Mouse (Mus musculus): ENCODE data around the gene Frmd4b. TPM values are rescaled to one million over a fixed set of nuclear protein-coding genes. Genes with fewer than 3 reads are reported as not detected.

Frmd4b gene
- total and polyA plus RNA-seq, 3 experiments = 0.13 to 0.70 (median 0.13) TPM

GRCm38 (mm10) chr6:97617774-97618173 lies 433 bp upstream of the Frmd4b start:
- Histone ChIP-seq H3K79me2 (replicated peaks; ENCODE audit: control insufficient read depth, extremely low read depth, insufficient read depth, poor library complexity, severe bottlenecking) (no peaks in the 10 kb centered on the region), H3K27ac (ENCODE audit: insufficient read depth, low read depth) (no peak overlapping the region), H3K4me3 (replicated peaks in 1 of 3; ENCODE audit: low read depth in 2 of 3, low read length in 2 of 3, poor library complexity in 1 of 3) (no peak overlapping the region), H3K4me2 (ENCODE audit: insufficient read depth, low read depth, poor library complexity, severe bottlenecking) (no peak overlapping the region), H3K9ac (ENCODE audit: insufficient read depth, low read depth) (no peak overlapping the region), H3K36me3 (replicated peaks in 1 of 2; ENCODE audit: control insufficient read depth in 1 of 2, insufficient read depth in 1 of 2, low read length in 1 of 2) (no peaks in the 10 kb centered on the region), H3K9me3 (replicated peaks; ENCODE audit: low read length) (no peaks in the 10 kb centered on the region), H3K27me3 (replicated peaks) (no peaks in the 10 kb centered on the region), H3K4me1 (ENCODE audit: control insufficient read depth in 1 of 2, insufficient read depth in 2 of 2) (no peaks in the 10 kb centered on the region)
- no peak for DNase-seq (ENCODE audit: extremely low read depth)
- TF ChIP-seq MXI1 (IDR thresholded peaks at IDR 0.05; ENCODE audit: low read depth, low read length) (no peak), TCF12 (IDR thresholded peaks at IDR 0.05; ENCODE audit: low read depth, low read length) (no peak), ZNF384 (IDR thresholded peaks at IDR 0.05; ENCODE audit: low read depth, low read length) (no peak), EP300 (IDR thresholded peaks at IDR 0.05; ENCODE audit: low read length) (no peak), SIN3A (IDR thresholded peaks at IDR 0.05; ENCODE audit: low read length) (no peak), TBP (conservative IDR thresholded peaks at IDR 0.05; ENCODE audit: low read depth, low read length) (no peak)
- dilution Hi-C loops (cut with MboI; ENCODE audit: extremely low pct_ligation_motif_present, extremely low pct_unique_long_range_greater_than_20kb, low sequenced_read_pairs) = no loop called here
- in situ Hi-C loops (cut with MboI; ENCODE audit: low pct_ligation_motif_present, low pct_unique_long_range_greater_than_20kb, low sequenced_read_pairs) = no loop called here

GRCm38 (mm10) chr6:97616658-97617265 lies 579 bp downstream of the Frmd4b start:
- dilution Hi-C loops (cut with MboI; ENCODE audit: extremely low pct_ligation_motif_present, extremely low pct_unique_long_range_greater_than_20kb, low sequenced_read_pairs) (no loop called here), in situ Hi-C loops (cut with MboI; ENCODE audit: low pct_ligation_motif_present, low pct_unique_long_range_greater_than_20kb, low sequenced_read_pairs) (no loop called here)
- H3K79me2 ChIP-seq (replicated peaks; ENCODE audit: control insufficient read depth, extremely low read depth, insufficient read depth, poor library complexity, severe bottlenecking) = no peaks in the 10 kb centered on the region
- H3K4me2 ChIP-seq (ENCODE audit: insufficient read depth, low read depth, poor library complexity, severe bottlenecking) = no peak overlapping the region
- H3K4me3 ChIP-seq (replicated peaks in 1 of 3; ENCODE audit: low read depth in 2 of 3, low read length in 2 of 3, poor library complexity in 1 of 3) = no peak overlapping the region
- DNase-seq (ENCODE audit: extremely low read depth) = no peak
- H3K27me3 ChIP-seq (replicated peaks) = no peaks in the 10 kb centered on the region
- H3K9me3 ChIP-seq (replicated peaks; ENCODE audit: low read length) = no peaks in the 10 kb centered on the region
- no peak overlapping the region for H3K9ac ChIP-seq (ENCODE audit: insufficient read depth, low read depth)
- H3K27ac ChIP-seq (ENCODE audit: insufficient read depth, low read depth) = no peak overlapping the region
- no peaks in the 10 kb centered on the region for H3K4me1 ChIP-seq (ENCODE audit: control insufficient read depth in 1 of 2, insufficient read depth in 2 of 2)
- H3K36me3 ChIP-seq (replicated peaks in 1 of 2; ENCODE audit: control insufficient read depth in 1 of 2, insufficient read depth in 1 of 2, low read length in 1 of 2) = no peaks in the 10 kb centered on the region
- TF ChIP-seq NRF1 (IDR thresholded peaks at IDR 0.05; ENCODE audit: low read depth, low read length) (no peak), RCOR1 (conservative IDR thresholded peaks at IDR 0.05; ENCODE audit: low read depth, low read length) (no peak), MYC (IDR thresholded peaks at IDR 0.05; ENCODE audit: low read depth, low read length) (no peak), BHLHE40 (IDR thresholded peaks at IDR 0.05; ENCODE audit: low read depth, low read length) (no peak), IRF4 (IDR thresholded peaks at IDR 0.05; ENCODE audit: low read depth, low read length) (no peak)

- Histone ChIP-seq H3K4me1 (ENCODE audit: control insufficient read depth in 1 of 2, insufficient read depth in 2 of 2) (no peaks in the 10 kb centered on the region), H3K4me3 (replicated peaks in 1 of 3; ENCODE audit: low read depth in 2 of 3, low read length in 2 of 3, poor library complexity in 1 of 3) (no peak overlapping the region), H3K79me2 (replicated peaks; ENCODE audit: control insufficient read depth, extremely low read depth, insufficient read depth, poor library complexity, severe bottlenecking) (no peaks in the 10 kb centered on the region), H3K27ac (ENCODE audit: insufficient read depth, low read depth) (no peak overlapping the region), H3K27me3 (replicated peaks) (no peaks in the 10 kb centered on the region), H3K9ac (ENCODE audit: insufficient read depth, low read depth) (no peak overlapping the region), H3K9me3 (replicated peaks; ENCODE audit: low read length) (no peaks in the 10 kb centered on the region), H3K4me2 (ENCODE audit: insufficient read depth, low read depth, poor library complexity, severe bottlenecking) (no peak overlapping the region), H3K36me3 (replicated peaks in 1 of 2; ENCODE audit: control insufficient read depth in 1 of 2, insufficient read depth in 1 of 2, low read length in 1 of 2) (no peaks in the 10 kb centered on the region)
- dilution Hi-C loops (cut with MboI; ENCODE audit: extremely low pct_ligation_motif_present, extremely low pct_unique_long_range_greater_than_20kb, low sequenced_read_pairs) = no loop called here
- TF ChIP-seq MAZ (IDR thresholded peaks at IDR 0.05; ENCODE audit: low read depth, low read length) (no peak), RCOR1 (conservative IDR thresholded peaks at IDR 0.05; ENCODE audit: low read depth, low read length) (no peak)
- in situ Hi-C loops (cut with MboI; ENCODE audit: low pct_ligation_motif_present, low pct_unique_long_range_greater_than_20kb, low sequenced_read_pairs) = no loop called here
- no peak for DNase-seq (ENCODE audit: extremely low read depth)
Measured at GRCm38 (mm10) chr6:97615901-97616461, 1.4 kb downstream of the Frmd4b start.

Measured in CH12.LX (cell line).